Mouse (Mus musculus) fibroblast of lung, adult 2 months (primary cell): ENCODE data around the gene Olfr1417.
"Not testable (repeated sequence)": the region's sequence is repeated elsewhere in the genome, so short reads cannot be mapped to it uniquely, and the experiment has no call there.

Experiments
- DNase-seq: peaks from one replicate; pipeline ENCODE4 v3.0.0-alpha.2; 2011; ENCODE audit warnings: low read depth

Gene Olfr1417

GRCm38 (mm10) chr19:11839119-11839518 lies at the start of gene Olfr1417:
Gene Olfr1417, minus strand, starts transcription at chr19:11839219.
- no peak for DNase-seq

DNA sequence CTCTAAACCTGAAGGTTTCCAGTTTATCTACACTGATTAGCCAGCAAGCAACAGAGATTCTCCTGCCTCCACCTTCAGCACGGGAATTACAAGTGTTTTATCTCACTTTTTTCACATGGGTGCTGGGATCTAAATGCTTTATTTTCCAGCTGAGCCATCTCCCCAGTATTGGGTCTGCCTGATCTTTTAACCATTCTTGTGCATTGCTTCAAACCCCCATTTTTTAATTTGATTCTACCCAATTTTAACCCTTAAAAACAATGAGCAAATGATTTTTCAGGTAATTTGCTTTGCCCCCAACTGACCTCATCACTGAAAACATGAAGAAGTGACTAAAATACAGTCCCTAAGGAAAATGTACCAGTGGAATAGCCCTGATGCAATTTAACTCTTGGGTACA lies 47.2 kb upstream of the Olfr1417 start, which contains the start of gene Olfr1420:
Gene Olfr1420, plus strand, starts transcription at position 301 of the 400 bp plus-strand sequence.
- no peak for DNase-seq

DNA sequence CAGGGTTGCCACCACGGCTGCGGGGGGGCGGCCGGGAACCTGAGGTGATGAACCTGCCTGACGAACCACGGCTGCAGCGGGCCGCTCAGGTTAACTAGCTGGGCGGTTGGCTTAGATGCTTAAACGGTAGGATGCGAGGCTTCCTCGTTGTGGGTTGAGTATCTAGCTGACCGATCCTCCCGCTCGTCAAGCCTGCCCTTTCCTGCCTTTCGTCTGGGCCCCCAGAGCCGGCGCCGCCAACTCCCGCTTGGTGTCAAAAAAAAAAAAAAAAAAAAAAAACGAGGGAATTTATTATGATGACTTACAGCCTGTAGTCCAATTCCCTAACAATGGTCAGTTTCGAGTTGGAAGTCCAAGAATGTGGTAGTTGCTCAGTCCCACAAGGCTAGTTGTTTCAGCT lies 39.4 kb upstream of the Olfr1417 start:
- DNase-seq = not testable (repeated sequence)

GRCm38 (mm10) chr19:11875006-11875405 lies 36.0 kb upstream of the Olfr1417 start, which contains the start of gene Olfr1419:
Gene Olfr1419, minus strand, starts transcription at chr19:11875106.
- no peak for DNase-seq

DNA sequence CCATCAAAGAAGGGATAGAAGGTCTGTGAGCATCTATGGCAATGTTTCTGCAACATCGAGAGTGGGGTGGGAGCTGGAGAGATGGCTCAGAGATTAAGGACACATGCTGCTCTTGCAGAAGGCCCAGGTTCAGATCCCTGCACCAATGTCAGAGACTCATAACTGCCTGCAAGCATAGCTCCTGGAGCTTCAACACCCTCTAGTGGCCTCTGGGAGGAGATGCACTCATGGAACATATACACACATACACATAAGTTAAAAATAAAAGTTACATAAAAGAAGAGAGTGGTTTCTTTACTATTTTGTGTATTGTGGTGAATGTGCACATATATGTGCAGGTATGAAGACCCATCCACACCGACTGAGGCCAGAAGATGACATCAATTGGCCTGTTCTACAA lies 28.8 kb upstream of the Olfr1417 start:
- DNase-seq = no peak

DNA sequence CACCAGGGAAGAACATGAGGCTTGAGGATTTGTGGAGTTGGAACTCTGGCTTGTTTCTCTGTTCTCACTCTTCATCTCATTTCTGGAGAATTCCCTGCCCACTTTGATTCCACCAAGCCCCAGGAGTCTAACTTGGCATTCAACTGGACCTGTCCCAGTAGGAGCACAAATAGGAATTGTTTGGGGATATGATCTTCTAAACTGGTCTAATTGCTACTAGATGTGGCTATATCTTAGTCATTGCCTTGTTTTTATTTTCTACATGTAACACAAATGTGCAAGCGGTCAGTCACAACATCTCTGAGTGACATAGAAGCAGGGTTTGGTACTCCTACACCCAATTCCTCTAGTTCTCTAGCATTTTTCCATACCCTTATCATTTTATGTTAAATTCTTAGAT lies 21.9 kb upstream of the Olfr1417 start, which contains the start of gene Olfr1418:
Gene Olfr1418, minus strand, starts transcription at position 101 of the 400 bp plus-strand sequence.
- DNase-seq = no peak

DNA sequence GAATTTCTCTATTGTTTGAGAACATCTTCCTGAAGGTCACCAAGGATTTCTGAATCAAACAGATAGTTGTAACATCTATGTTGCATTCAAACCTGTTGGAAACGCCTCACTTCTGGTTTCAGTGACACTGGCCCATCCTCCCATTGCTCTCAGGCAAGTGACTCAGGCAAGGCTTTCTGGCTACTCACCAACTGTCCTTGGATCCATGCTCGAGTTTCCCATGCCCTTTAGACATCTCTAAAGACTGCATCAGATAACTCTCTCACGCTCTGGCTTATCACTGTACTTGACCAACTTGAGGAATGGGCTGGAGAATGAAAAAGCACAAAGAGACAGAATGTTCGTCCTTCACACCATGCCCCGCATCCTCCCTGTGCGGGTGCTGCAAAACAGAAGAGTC lies 17.5 kb upstream of the Olfr1417 start:
- DNase-seq = no peak

DNA sequence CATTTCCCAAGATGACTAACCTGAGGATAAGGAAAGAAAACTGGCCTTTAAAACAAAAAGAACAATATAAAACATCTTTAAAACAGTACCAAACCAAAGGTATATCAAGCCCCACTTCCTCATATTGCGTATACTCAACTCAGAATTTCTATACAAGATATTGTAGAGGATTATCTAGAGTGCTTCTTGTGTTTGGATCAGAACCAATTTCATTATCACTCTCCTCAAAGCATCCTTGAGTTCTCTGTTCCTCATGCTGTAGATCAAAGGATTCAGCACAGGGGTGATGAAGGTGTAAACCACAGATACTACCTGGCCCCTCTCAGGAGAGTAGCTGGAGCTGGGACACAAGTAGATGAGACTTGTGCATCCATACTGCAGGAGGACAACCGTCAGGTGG lies 15.8 kb upstream of the Olfr1417 start:
- no peak for DNase-seq

GRCm38 (mm10) chr19:11852652-11853051 lies 13.6 kb upstream of the Olfr1417 start:
- DNase-seq = no peak

- no peak for DNase-seq
Measured at GRCm38 (mm10) chr19:11846333-11846732, 7.3 kb upstream of the Olfr1417 start.

DNA sequence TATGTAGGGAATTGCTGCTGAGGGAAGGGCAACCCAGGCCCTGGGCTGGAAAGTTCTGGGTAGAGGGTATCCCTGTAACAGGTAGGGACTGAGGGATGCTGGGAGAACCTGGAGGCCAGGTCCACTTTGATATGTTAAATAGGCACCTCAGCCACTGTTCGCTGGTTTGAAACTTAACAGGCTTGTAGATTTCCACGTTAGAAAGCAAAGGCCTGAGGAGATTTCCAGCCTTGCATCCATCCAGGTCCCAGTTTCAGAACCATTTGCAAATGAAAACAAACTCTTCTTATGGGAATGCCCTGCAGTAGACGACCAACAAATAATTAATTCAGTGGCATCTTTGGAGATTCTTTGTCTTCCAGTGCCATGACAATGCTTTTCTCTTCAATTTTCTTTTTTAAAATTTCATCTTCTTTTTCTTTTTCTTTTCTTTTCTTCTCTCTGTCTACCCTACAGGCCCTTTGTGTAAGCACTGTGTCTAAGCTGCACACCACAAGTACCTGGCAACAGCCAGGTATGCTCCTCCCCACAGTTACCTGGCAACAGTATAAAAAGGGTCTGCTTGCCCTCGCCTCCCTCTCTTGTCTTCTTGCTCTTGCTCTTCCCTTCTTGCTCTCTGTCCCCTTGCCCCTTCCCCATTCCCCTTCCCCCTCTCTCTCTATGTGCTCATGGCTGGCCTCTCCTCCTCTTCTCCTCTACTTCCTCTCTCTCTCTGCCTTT lies 15.5 kb downstream of the Olfr1417 start:
- no peak for DNase-seq

DNA sequence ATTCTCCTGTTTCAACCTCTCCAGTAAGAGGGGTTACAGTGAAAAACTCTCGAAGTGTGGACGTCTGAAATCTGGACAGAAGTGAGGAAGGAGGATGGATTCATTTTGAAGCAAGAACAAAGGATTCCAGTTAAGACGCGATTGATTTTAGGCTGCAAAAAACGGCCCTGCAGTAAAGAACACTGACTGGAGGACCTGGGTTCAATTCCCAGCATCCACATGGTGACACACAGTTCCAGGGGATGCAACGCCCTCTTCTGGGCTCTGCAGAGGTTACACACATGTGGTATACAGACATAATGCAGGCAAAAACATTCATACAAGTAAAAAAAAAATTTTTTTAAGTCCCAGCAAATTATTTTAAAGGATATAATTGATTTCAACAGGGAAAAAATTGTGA lies 18.8 kb downstream of the Olfr1417 start:
- DNase-seq = no peak

DNA sequence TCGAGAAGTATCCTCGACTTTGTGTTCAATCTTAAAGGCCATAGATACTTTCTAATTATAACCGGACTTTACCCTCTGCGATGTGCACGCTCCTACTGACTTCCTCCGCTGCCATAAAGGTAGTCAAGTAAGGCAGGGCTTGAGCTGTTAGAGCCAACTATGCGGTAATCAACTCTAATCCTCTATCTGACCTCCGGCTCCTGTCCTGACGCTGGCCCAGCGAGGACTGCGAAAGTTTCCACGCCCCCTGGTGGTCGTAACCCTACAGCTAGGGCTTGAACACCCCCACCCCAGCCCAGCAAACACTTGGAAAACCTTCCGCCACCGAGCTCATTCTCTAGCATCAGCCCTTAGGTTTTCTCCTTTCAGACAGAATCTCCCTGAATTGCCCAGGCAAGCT lies 19.2 kb downstream of the Olfr1417 start:
- no peak for DNase-seq

GRCm38 (mm10) chr19:11819143-11819700 lies 19.8 kb downstream of the Olfr1417 start, which contains the start of gene Stx3:
Gene Stx3, minus strand, starts transcription at chr19:11819403.
- no peak for DNase-seq

DNA sequence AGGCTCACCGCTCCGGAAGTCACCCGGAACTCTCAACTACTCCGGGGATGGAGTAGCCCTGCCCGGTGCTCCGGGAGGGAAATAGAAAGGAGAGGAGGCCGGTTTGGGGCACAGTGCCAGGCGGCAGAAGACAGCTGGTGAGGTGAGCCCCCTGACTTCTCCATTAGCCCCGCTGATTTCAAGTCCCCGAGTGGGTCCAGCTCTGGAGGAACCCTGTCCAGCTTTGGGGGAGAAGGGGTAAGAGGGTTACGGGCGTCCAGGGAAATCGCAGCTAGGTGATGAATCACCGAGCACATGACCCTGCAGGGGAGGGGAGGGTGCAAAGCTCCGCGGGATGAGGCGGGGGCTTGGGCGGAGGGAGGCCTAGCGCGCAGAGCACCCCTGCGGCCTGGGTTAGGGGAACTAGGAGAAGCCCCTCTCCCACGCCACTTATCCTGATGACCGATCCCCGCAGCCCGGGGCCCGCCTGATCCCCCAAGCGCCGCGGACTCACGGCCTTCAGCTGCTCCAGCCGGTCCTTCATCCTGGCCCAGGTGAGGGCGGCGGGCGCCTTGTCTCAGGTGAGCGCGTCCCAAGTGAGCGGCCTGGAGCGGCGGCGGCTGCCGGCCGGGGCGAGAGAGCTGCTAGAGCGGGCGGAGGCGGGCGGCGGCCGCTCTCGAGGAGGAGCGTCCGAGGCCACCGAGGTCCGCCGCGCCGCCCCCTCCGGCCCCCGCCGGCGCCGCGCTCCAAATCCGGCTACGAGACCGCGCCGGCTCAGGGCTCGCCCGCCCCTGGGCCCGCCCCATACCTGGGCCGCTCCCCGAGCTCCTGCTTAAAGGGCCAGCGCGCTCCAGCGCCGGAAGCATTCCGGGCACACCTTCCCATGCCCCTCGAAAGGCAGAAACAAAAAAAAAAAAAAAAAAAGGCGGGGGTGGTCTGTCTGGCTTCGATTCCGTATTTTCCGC lies 20.5 kb downstream of the Olfr1417 start:
- no peak for DNase-seq

GRCm38 (mm10) chr19:11817586-11817985 lies 21.4 kb downstream of the Olfr1417 start:
- DNase-seq = no peak

DNA sequence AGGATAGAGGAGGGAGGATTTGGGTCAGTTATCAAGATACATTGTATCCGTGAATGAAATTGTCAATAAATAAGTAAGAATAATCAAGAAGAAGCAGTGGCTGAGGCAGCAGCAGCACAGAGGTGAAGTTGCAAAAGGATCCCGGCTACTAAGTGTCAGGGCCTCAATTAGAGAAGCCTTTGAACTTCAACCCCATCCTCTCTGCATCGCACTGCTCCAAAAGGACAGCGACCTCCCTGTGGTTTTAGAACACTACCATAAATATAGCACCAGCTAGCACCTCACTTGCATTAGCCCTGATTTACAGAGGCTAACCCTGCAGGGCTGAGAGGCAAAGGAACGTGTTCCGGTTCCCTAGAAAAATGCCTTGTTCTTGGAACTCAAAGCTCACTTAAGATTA lies 22.3 kb downstream of the Olfr1417 start:
- DNase-seq = no peak

DNA sequence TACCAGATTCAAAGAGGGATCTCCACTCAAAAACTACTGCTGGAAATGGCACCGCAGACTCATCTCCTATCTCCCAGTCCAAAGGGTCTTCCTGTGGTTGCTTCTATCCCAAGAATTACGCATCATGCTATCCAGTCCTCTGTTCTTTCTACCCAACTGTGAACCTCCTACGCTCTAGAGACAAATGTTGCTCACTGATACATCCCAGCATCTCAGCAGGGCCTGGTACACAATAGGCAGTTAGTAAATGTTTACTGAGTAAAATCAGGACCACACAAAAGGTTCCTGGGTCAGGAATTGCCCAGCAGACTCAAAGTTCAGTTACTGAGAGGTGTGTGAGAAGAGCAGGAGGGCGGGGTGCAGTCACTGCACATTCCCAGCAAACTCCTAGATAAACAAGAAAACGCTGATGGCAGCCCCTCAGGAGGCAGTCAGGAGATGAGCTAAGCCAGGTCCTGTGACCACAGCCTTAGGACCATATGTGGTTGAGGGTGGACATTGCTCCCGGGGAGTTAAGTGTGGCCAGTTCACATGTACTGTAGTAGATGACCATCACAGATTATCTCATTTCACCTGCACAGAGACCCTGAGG lies 24.2 kb downstream of the Olfr1417 start:
- no peak for DNase-seq

- DNase-seq = no peak
Measured at GRCm38 (mm10) chr19:11813649-11814048, 25.4 kb downstream of the Olfr1417 start.

DNA sequence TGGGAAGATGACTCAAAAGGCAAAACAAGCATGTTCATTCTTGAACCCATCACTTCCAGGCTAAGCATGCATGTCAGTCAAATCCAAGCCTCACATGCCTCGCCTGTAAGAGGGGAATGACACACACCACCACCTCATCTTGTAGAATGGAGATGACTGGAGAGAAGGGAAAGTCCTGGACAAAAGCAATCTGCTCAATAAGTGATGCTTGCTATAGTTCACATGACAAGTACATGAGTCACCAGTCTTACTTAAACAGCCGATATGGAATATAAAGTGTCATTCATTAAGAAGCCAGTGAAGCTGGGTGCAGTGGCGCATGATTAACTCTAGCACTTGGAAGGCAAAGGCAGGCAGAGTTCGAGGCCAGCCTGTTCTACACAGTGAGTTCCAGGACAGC lies 25.9 kb downstream of the Olfr1417 start:
- no peak for DNase-seq

DNA sequence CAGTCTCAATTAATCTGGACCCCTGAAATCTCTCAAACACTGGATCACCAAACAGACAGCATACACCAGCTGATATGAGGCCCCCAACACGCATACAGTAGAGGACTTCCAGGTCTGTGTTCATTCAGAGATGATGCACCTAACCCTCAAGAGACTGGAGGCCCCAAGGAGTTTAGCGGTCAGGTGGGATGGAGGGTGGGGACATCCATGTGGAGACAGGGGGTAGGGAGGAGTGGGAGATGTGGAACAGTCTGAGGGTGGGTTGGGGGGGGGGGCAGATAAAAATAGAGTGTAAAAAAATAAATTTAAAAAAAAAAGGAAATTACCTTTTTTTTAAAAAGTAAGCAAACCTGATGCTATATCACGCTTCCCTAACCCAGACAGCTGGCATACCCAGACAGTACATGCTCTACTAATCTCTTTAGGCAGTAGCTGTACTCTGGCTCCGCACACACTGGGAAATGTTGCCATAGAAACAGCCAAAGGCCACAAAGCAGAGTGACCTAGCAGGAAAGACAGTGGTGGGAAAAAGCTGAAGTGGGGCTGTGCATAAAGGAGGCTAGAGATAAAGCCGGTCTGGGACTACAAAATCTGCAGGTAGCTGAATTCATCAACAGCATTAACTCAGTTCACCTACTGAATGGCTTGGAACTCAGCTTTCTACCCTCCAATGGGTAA lies 27.2 kb downstream of the Olfr1417 start:
- no peak for DNase-seq

GRCm38 (mm10) chr19:11810856-11811255 lies 28.2 kb downstream of the Olfr1417 start:
- no peak for DNase-seq
